Mouse (Mus musculus): Measurements from ENCODE around the gene Sik3. TPM values are rescaled to one million over a fixed set of nuclear protein-coding genes. Genes with fewer than 3 reads are reported as not detected.
A peak's percentile ranks its signal among the peaks of the same experiment; 100 is the strongest.

Gene Sik3
- polyA plus RNA-seq, 1 experiment: 30.4 TPM

DNA sequence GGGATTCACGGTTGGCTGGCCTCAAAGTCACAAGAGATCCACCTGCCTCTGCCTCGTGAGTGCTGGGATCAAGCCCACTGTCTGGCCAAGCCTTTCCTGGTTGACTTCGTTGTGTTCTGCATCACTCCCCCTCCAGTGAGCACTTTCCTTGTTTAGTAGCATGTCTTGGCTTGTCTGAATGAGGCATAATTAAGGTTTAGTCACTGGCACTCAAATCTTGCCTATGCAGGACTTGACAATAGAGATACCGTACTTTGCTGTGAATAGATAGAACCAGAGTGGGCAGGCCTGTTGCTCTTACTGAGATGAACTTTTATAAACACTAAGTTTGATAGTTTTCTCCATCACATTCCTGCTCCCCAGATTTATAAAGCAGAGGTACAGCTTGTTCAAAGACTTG, 56.4 kb downstream of the Sik3 start:
- no peaks in the 10 kb centered on the region for H3K27me3 ChIP-seq (ENCODE audit: control insufficient read depth, insufficient read depth, low read length)
- H3K4me3 ChIP-seq (ENCODE audit: control insufficient read depth, low read depth, low read length): no peak overlapping the region
- no peak overlapping the region for H3K27ac ChIP-seq (ENCODE audit: control insufficient read depth, insufficient read depth, low read depth, low read length)
- TF ChIP-seq POLR2A (IDR thresholded peaks at IDR 0.05; ENCODE audit: control insufficient read depth, low read depth, low read length) (no peak), CTCF (IDR thresholded peaks at IDR 0.05; ENCODE audit: control insufficient read depth, insufficient read depth, insufficient replicate concordance, low read depth, low read length) (no peak)
- H3K36me3 ChIP-seq (ENCODE audit: control insufficient read depth, insufficient read depth, low read length): no peaks in the 10 kb centered on the region
- H3K4me1 ChIP-seq (ENCODE audit: control insufficient read depth, insufficient read depth, low read length): no peaks in the 10 kb centered on the region

DNA sequence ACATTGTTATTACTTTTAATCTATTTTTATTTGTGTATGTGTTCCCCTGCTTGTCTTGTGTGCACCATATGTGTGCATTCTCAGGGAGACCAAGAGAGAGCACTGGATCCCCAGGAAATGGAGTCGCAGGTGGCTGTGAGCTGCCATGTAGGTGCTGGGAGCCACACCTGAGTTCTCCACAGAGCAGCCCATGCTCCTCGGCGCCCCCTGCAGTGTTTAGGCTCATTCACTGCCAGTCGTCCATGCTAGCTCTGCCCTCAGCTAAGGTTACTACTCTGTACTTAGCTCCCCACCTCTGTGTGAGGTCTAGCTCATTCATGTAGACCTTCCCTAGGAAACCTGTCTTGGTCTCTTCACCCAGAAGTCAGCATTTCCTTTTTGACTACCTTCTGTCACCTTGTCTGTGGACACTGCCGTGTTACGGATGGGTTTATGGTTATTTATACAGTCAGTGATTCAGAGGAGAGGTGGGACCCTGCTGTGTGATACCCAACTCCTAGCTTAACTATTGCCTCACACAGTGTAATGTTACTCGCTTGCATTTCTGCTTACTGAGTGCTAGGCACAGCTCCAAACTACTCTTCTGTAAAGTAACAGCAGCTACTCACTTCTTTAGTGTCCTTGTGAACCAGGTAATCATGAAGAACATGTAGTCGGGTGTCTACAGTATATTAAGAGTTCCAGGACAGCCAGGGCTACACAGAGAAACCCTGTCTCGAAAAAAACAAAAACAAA, 59.6 kb downstream of the Sik3 start:
- H3K4me1 ChIP-seq (ENCODE audit: control insufficient read depth, insufficient read depth, low read length): no peaks in the 10 kb centered on the region
- no peaks in the 10 kb centered on the region for H3K36me3 ChIP-seq (ENCODE audit: control insufficient read depth, insufficient read depth, low read length)
- no peak overlapping the region for H3K4me3 ChIP-seq (ENCODE audit: control insufficient read depth, low read depth, low read length)
- TF ChIP-seq POLR2A (IDR thresholded peaks at IDR 0.05; ENCODE audit: control insufficient read depth, low read depth, low read length): no peak
- peak; percentile 16; the same call in 1 of the 2 replicates for TF ChIP-seq CTCF (IDR thresholded peaks at IDR 0.05; ENCODE audit: control insufficient read depth, insufficient read depth, insufficient replicate concordance, low read depth, low read length)
- no peaks in the 10 kb centered on the region for H3K27me3 ChIP-seq (ENCODE audit: control insufficient read depth, insufficient read depth, low read length)
- no peak overlapping the region for H3K27ac ChIP-seq (ENCODE audit: control insufficient read depth, insufficient read depth, low read depth, low read length)

DNA sequence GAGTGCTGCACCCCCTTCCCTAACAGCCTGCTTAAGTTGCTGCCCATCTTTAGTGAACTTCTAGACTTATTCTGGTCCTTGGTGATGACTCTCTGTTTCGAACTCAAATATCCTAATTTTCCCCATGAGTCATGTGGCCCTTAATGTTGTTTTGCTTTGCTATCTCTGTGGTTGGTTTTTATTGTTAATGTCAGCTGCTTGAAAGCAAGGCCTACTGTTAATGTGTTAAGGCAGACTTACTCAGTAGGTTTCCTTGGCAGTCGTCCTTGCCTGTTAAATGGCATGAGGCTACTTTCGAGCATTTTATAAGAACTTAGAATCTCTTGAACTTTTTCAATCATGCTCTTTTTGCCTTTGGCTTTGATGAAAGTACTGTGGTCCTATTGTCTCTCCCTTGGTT, 60.8 kb downstream of the Sik3 start:
- no peak overlapping the region for H3K4me3 ChIP-seq (ENCODE audit: control insufficient read depth, low read depth, low read length)
- H3K4me1 ChIP-seq (ENCODE audit: control insufficient read depth, insufficient read depth, low read length): no peaks in the 10 kb centered on the region
- H3K36me3 ChIP-seq (ENCODE audit: control insufficient read depth, insufficient read depth, low read length): no peaks in the 10 kb centered on the region
- H3K27ac ChIP-seq (ENCODE audit: control insufficient read depth, insufficient read depth, low read depth, low read length): no peak overlapping the region
- TF ChIP-seq CTCF (IDR thresholded peaks at IDR 0.05; ENCODE audit: control insufficient read depth, insufficient read depth, insufficient replicate concordance, low read depth, low read length): no peak
- no peak for TF ChIP-seq POLR2A (IDR thresholded peaks at IDR 0.05; ENCODE audit: control insufficient read depth, low read depth, low read length)
- H3K27me3 ChIP-seq (ENCODE audit: control insufficient read depth, insufficient read depth, low read length): no peaks in the 10 kb centered on the region

DNA sequence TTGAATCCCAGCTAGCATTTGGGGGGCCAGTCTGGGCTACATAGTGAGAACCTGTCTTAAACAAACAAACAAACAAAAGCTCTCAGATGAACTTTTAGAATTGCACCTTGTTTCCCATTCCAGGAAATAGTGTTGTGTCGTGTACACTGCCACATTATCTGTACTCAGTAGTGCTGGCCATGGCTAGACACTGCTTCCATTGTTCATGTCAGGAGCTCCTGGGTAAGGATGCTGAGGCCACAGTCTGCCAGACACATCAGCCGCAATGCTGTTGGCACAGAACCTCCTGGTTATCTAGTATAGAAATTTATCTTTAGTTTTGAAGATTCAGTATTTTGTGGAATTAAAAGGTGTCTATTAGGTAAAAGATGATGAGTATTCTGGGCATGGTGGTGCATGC, 63.0 kb downstream of the Sik3 start:
- TF ChIP-seq POLR2A (IDR thresholded peaks at IDR 0.05; ENCODE audit: control insufficient read depth, low read depth, low read length) (no peak), CTCF (IDR thresholded peaks at IDR 0.05; ENCODE audit: control insufficient read depth, insufficient read depth, insufficient replicate concordance, low read depth, low read length) (no peak)

DNA sequence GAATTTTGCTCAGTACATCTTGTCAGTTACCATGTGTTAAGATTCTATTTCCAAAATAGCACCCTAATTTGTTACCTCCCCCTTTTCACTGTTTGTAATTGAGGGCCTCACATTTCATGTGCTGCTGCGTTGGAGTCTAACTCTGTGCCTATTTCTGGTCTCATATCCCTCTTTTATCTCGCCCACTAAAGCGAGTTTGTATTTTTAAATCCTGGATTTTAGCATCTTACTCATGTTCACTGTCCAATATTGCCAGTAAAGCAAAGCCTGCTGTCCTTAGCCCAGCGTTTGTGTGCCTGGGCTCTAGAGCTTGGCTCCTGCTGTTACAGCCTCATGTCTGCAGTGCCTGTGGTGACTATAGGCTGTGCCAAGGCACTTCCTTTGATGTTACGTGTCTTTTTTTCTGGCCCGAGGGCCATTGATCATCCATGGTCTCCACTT, 69.8 kb downstream of the Sik3 start:
- Histone ChIP-seq H3K4me3 (ENCODE audit: control insufficient read depth, low read depth, low read length) (no peak overlapping the region), H3K4me1 (ENCODE audit: control insufficient read depth, insufficient read depth, low read length) (no peaks in the 10 kb centered on the region), H3K27ac (ENCODE audit: control insufficient read depth, insufficient read depth, low read depth, low read length) (no peak overlapping the region), H3K36me3 (ENCODE audit: control insufficient read depth, insufficient read depth, low read length) (no peaks in the 10 kb centered on the region), H3K27me3 (ENCODE audit: control insufficient read depth, insufficient read depth, low read length) (no peaks in the 10 kb centered on the region)
- TF ChIP-seq POLR2A (IDR thresholded peaks at IDR 0.05; ENCODE audit: control insufficient read depth, low read depth, low read length) (no peak), CTCF (IDR thresholded peaks at IDR 0.05; ENCODE audit: control insufficient read depth, insufficient read depth, insufficient replicate concordance, low read depth, low read length) (no peak)

More for the DNA sequence above, 63.0 kb downstream of the Sik3 start:
- Histone ChIP-seq H3K36me3 (ENCODE audit: control insufficient read depth, insufficient read depth, low read length) (no peaks in the 10 kb centered on the region), H3K4me3 (ENCODE audit: control insufficient read depth, low read depth, low read length) (no peak overlapping the region), H3K27ac (ENCODE audit: control insufficient read depth, insufficient read depth, low read depth, low read length) (no peak overlapping the region), H3K27me3 (ENCODE audit: control insufficient read depth, insufficient read depth, low read length) (no peaks in the 10 kb centered on the region), H3K4me1 (ENCODE audit: control insufficient read depth, insufficient read depth, low read length) (no peaks in the 10 kb centered on the region)

DNA sequence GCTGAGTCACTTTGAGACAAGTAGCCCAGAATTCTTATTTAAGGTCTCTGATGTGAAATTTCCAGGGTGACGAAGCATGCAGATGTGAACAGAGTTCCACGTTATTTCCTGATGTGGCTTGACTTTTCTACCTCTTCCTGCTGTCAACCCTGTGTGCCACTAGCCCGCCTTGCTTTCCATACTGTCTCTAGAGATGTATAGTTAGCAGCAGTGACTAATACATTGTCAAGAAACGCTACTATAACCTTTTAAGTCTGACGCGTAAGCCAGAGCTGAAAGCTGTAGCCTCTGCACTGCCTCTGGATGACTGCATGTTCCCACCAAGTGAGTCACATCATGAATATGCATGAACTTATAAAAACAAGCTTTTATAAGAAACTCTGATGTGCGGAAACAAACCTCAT, 70.9 kb downstream of the Sik3 start:
- Histone ChIP-seq H3K4me1 (ENCODE audit: control insufficient read depth, insufficient read depth, low read length) (no peaks in the 10 kb centered on the region), H3K27ac (ENCODE audit: control insufficient read depth, insufficient read depth, low read depth, low read length) (no peak overlapping the region), H3K36me3 (ENCODE audit: control insufficient read depth, insufficient read depth, low read length) (no peaks in the 10 kb centered on the region), H3K27me3 (ENCODE audit: control insufficient read depth, insufficient read depth, low read length) (no peaks in the 10 kb centered on the region), H3K4me3 (ENCODE audit: control insufficient read depth, low read depth, low read length) (no peak overlapping the region)
- TF ChIP-seq POLR2A (IDR thresholded peaks at IDR 0.05; ENCODE audit: control insufficient read depth, low read depth, low read length): no peak
- TF ChIP-seq CTCF (IDR thresholded peaks at IDR 0.05; ENCODE audit: control insufficient read depth, insufficient read depth, insufficient replicate concordance, low read depth, low read length): no peak

DNA sequence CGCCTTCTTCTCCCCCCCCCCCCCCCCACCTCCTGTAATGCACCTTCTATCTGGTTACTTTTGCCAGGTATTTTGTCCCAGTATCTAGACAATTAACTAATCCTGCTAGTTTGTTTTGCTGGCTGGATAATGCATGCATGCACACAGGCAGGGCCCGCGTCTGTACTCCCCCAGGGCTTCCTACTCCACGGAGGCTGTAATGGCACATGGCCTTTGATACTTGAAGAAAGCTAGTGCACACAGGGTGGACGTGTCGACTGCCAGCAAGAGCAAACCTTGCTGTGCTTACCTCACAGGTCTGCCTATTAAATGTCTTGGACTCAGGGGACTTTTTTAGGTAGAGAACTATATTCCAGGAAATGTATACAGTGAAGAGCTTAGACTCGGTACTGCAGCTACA, 73.3 kb downstream of the Sik3 start:
- Histone ChIP-seq H3K27ac (ENCODE audit: control insufficient read depth, insufficient read depth, low read depth, low read length) (no peak overlapping the region), H3K36me3 (ENCODE audit: control insufficient read depth, insufficient read depth, low read length) (no peaks in the 10 kb centered on the region), H3K4me1 (ENCODE audit: control insufficient read depth, insufficient read depth, low read length) (no peaks in the 10 kb centered on the region), H3K4me3 (ENCODE audit: control insufficient read depth, low read depth, low read length) (no peak overlapping the region), H3K27me3 (ENCODE audit: control insufficient read depth, insufficient read depth, low read length) (no peaks in the 10 kb centered on the region)
- TF ChIP-seq POLR2A (IDR thresholded peaks at IDR 0.05; ENCODE audit: control insufficient read depth, low read depth, low read length) (no peak), CTCF (IDR thresholded peaks at IDR 0.05; ENCODE audit: control insufficient read depth, insufficient read depth, insufficient replicate concordance, low read depth, low read length) (no peak)
